Mouse (Mus musculus) R1 (cell line): Measurements from ENCODE around the gene Mnd1.

ENCODE experiments used
- DNase-seq: peaks from one replicate; pipeline ENCODE4 v3.0.0-alpha.2; 2018; ENCODE audit warnings: low read depth, low spot score

Gene Mnd1

GRCm38 (mm10) chr3:84155558-84156006, at the start of gene Mnd1:
TSS of gene Mnd1 (minus strand) at chr3:84155786.
- peak; percentile 97 for DNase-seq

GRCm38 (mm10) chr3:84204640-84205039, 49.1 kb upstream of the Mnd1 start:
- DNase-seq = no peak

- no peak for DNase-seq
Measured at GRCm38 (mm10) chr3:84200559-84201420, 45.2 kb upstream of the Mnd1 start.

GRCm38 (mm10) chr3:84199516-84199915, 43.9 kb upstream of the Mnd1 start:
- DNase-seq = no peak

- DNase-seq = peak; percentile 49
Measured at GRCm38 (mm10) chr3:84198229-84198628, 42.6 kb upstream of the Mnd1 start.

GRCm38 (mm10) chr3:84193881-84194280, 38.3 kb upstream of the Mnd1 start:
- DNase-seq = peak; percentile 92

GRCm38 (mm10) chr3:84191141-84191881, 35.7 kb upstream of the Mnd1 start:
- peak; percentile 81 for DNase-seq

GRCm38 (mm10) chr3:84190513-84191061, 35.0 kb upstream of the Mnd1 start:
- peak; percentile 52 for DNase-seq

- DNase-seq = peak; percentile 71
Measured at GRCm38 (mm10) chr3:84189629-84190173, 34.1 kb upstream of the Mnd1 start.

- DNase-seq = peak; percentile 99
Measured at GRCm38 (mm10) chr3:84181717-84182116, 26.1 kb upstream of the Mnd1 start.

GRCm38 (mm10) chr3:84181102-84181501, 25.5 kb upstream of the Mnd1 start:
- DNase-seq = no peak

- peak; percentile 81 for DNase-seq
Measured at GRCm38 (mm10) chr3:84180304-84180703, 24.7 kb upstream of the Mnd1 start.

GRCm38 (mm10) chr3:84177834-84178233, 22.2 kb upstream of the Mnd1 start:
- no peak for DNase-seq

GRCm38 (mm10) chr3:84175337-84176315, 20.0 kb upstream of the Mnd1 start:
- peak; percentile 87 for DNase-seq

- no peak for DNase-seq
Measured at GRCm38 (mm10) chr3:84173581-84174154, 18.1 kb upstream of the Mnd1 start, which contains the start of gene Gm6525. TSS of gene Gm6525 (plus strand) at chr3:84174104.

- DNase-seq = peak; percentile 46
Measured at GRCm38 (mm10) chr3:84172406-84172805, 16.8 kb upstream of the Mnd1 start.

- DNase-seq = peak; percentile 68
Measured at GRCm38 (mm10) chr3:84169393-84170005, 13.9 kb upstream of the Mnd1 start.

GRCm38 (mm10) chr3:84168943-84169342, 13.4 kb upstream of the Mnd1 start:
- no peak for DNase-seq

- no peak for DNase-seq
Measured at GRCm38 (mm10) chr3:84166073-84166472, 10.5 kb upstream of the Mnd1 start.

GRCm38 (mm10) chr3:84165391-84165790, 9.8 kb upstream of the Mnd1 start:
- DNase-seq = no peak
